Mouse (Mus musculus): ENCODE measurements around the gene Dcun1d1. TPM values are rescaled to one million over a fixed set of nuclear protein-coding genes. Genes with fewer than 3 reads are reported as not detected.

Gene Dcun1d1
- total and polyA plus RNA-seq, 3 experiments: 14.8 to 144 (median 136) TPM

DNA sequence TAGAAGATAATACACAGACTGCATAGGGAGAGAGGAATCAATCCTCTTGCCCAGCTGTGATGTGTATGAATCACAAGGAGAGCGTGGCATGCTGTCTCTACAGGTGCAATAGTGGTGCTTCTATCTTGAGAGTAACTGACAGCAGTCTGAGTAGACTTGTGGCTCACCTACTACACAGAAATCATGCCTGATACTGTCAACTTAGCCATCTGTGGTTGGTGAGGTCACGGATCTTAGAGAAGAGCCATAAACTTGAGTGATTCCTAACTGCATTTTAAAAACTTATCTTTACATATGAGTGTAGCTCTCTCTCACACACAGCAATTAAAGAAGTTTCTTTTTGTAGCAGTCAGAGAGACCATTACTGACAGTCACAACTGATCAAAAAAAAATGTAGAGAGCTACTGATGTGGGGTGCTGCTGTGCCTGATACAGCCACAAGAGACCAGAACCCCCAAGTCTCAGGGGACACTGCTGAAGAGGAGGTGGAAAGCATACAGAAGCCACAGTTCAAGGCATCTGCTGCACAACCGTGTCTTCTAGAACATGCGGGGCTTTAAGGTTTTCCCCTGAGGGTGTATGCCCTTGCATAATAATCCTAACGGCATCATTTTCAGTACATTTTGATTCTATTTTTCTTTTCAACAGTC, 36.6 kb downstream of the Dcun1d1 start:
- Histone ChIP-seq H3K36me3 (replicated peaks) (peaks cover 74% of the 10 kb centered on the region), H3K4me1 (ENCODE audit: insufficient read depth, low read depth, low read length) (peaks cover 4% of the 10 kb centered on the region), H3K9me3 (replicated peaks) (no peaks in the 10 kb centered on the region), H3K4me3 (ENCODE audit: low read depth, low read length) (no peak overlapping the region), H3K27me3 (ENCODE audit: insufficient read depth, low read length) (no peaks in the 10 kb centered on the region)
- TF ChIP-seq GATA1 (IDR thresholded peaks at IDR 0.05; ENCODE audit: borderline replicate concordance, low read length): no peak
- TF ChIP-seq POLR2AphosphoS5 (IDR thresholded peaks at IDR 0.05; ENCODE audit: insufficient replicate concordance, low read depth, low read length): no peak
- TF ChIP-seq GATA2 (IDR thresholded peaks at IDR 0.05; ENCODE audit: borderline replicate concordance, low read depth, low read length): no peak
- TF ChIP-seq TAL1 (conservative IDR thresholded peaks at IDR 0.05; ENCODE audit: low read depth, low read length): no peak
- TF ChIP-seq CTCF (IDR thresholded peaks at IDR 0.05; ENCODE audit: low read depth, low read length): no peak
- DNase-seq (ENCODE audit: low spot score) (no peak), ATAC-seq (ENCODE audit: extremely low read depth, insufficient number of reproducible peaks, low FRiP score, poor library complexity, severe bottlenecking) (no peak)

DNA sequence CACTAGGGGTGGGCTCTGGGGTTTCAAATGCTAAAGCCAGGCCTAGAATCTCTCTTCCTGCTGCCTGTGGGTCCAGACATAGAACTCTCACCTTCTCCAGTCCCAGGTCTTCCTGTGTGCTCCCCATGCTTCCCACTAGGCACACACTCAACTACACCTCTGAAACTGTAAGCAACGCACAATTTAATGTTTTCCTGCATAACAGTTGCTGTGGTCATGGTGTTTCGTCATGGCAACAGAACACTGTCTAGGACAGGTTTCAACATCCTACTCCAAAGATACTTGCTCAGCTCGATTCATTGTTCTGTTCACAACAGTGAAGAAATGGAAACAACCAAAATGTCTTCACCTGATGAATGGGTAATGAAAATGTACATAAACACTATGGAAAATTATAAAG, 38.1 kb downstream of the Dcun1d1 start:
- ATAC-seq (ENCODE audit: extremely low read depth, insufficient number of reproducible peaks, low FRiP score, poor library complexity, severe bottlenecking): no peak
- Histone ChIP-seq H3K27me3 (ENCODE audit: insufficient read depth, low read length) (no peaks in the 10 kb centered on the region), H3K36me3 (replicated peaks) (peaks cover 64% of the 10 kb centered on the region), H3K4me3 (ENCODE audit: low read depth, low read length) (no peak overlapping the region), H3K9me3 (replicated peaks) (no peaks in the 10 kb centered on the region), H3K4me1 (ENCODE audit: insufficient read depth, low read depth, low read length) (no peaks in the 10 kb centered on the region)
- TF ChIP-seq TAL1 (conservative IDR thresholded peaks at IDR 0.05; ENCODE audit: low read depth, low read length) (no peak), GATA1 (IDR thresholded peaks at IDR 0.05; ENCODE audit: borderline replicate concordance, low read length) (no peak), CTCF (IDR thresholded peaks at IDR 0.05; ENCODE audit: low read depth, low read length) (no peak), POLR2AphosphoS5 (IDR thresholded peaks at IDR 0.05; ENCODE audit: insufficient replicate concordance, low read depth, low read length) (no peak), GATA2 (IDR thresholded peaks at IDR 0.05; ENCODE audit: borderline replicate concordance, low read depth, low read length) (no peak)
- DNase-seq (ENCODE audit: low spot score): no peak

DNA sequence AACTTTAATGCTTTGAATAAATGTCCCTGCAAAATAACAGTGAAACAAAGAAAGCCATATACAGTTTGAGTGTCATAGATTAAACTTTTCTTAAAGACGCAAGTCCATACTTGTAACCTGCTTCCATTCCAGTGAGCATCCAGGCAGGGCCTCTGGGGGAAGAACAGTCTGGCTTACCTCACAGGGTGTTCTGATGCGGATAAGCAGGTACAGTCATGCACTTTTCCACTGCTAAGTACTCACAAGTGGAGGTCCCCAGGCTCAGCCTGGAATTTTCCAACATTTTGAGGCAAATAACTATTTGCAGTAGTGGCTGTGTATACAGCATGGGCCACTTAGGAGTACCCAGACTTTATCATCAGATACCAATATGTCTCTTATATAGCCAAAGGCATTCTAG, 39.3 kb downstream of the Dcun1d1 start:
- no peak for ATAC-seq (ENCODE audit: extremely low read depth, insufficient number of reproducible peaks, low FRiP score, poor library complexity, severe bottlenecking)

GRCm38 (mm10) chr3:35893156-35893555, 44.1 kb downstream of the Dcun1d1 start:
- Histone ChIP-seq H3K9me3 (replicated peaks) (no peaks in the 10 kb centered on the region), H3K4me3 (ENCODE audit: low read depth, low read length) (no peak overlapping the region), H3K36me3 (replicated peaks) (peaks cover 51% of the 10 kb centered on the region), H3K4me1 (ENCODE audit: insufficient read depth, low read depth, low read length) (no peaks in the 10 kb centered on the region), H3K27me3 (ENCODE audit: insufficient read depth, low read length) (no peaks in the 10 kb centered on the region)
- DNase-seq (ENCODE audit: low spot score) (no peak), ATAC-seq (ENCODE audit: extremely low read depth, insufficient number of reproducible peaks, low FRiP score, poor library complexity, severe bottlenecking) (no peak)
- no peak for TF ChIP-seq TAL1 (conservative IDR thresholded peaks at IDR 0.05; ENCODE audit: low read depth, low read length)
- TF ChIP-seq CTCF (IDR thresholded peaks at IDR 0.05; ENCODE audit: low read depth, low read length): no peak
- no peak for TF ChIP-seq GATA1 (IDR thresholded peaks at IDR 0.05; ENCODE audit: borderline replicate concordance, low read length)

More for the DNA sequence above, 39.3 kb downstream of the Dcun1d1 start:
- H3K4me3 ChIP-seq (ENCODE audit: low read depth, low read length): no peak overlapping the region
- DNase-seq (ENCODE audit: low spot score): no peak
- no peak for TF ChIP-seq GATA1 (IDR thresholded peaks at IDR 0.05; ENCODE audit: borderline replicate concordance, low read length)
- no peak for TF ChIP-seq CTCF (IDR thresholded peaks at IDR 0.05; ENCODE audit: low read depth, low read length)
- TF ChIP-seq TAL1 (conservative IDR thresholded peaks at IDR 0.05; ENCODE audit: low read depth, low read length): no peak
- no peak for TF ChIP-seq GATA2 (IDR thresholded peaks at IDR 0.05; ENCODE audit: borderline replicate concordance, low read depth, low read length)
- no peak for TF ChIP-seq POLR2AphosphoS5 (IDR thresholded peaks at IDR 0.05; ENCODE audit: insufficient replicate concordance, low read depth, low read length)
- H3K4me1 ChIP-seq (ENCODE audit: insufficient read depth, low read depth, low read length): no peaks in the 10 kb centered on the region
- H3K36me3 ChIP-seq (replicated peaks): peaks cover 59% of the 10 kb centered on the region
- H3K9me3 ChIP-seq (replicated peaks): no peaks in the 10 kb centered on the region
- H3K27me3 ChIP-seq (ENCODE audit: insufficient read depth, low read length): no peaks in the 10 kb centered on the region

DNA sequence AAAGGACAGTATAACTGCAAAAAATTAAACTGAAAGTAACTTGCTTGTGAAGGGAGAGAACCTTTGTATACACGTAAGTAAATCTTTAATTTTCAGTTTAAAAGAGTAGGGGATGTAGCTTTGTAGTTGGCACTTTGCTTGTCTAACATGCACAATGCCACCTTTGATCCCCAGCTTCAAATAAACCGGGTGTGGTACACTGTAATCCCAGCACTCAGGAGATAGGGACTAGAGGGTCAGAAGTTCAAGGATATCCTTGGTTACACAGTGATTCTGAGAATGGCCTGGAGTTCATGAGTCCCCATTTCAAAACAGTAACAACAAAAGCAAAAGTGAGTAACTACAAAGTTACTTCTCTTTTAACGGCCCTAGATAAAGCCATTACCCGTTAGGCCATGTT, 46.1 kb downstream of the Dcun1d1 start:
- H3K4me3 ChIP-seq (ENCODE audit: low read depth, low read length): no peak overlapping the region
- TF ChIP-seq GATA2 (IDR thresholded peaks at IDR 0.05; ENCODE audit: borderline replicate concordance, low read depth, low read length) (no peak), GATA1 (IDR thresholded peaks at IDR 0.05; ENCODE audit: borderline replicate concordance, low read length) (no peak), TAL1 (conservative IDR thresholded peaks at IDR 0.05; ENCODE audit: low read depth, low read length) (no peak), CTCF (IDR thresholded peaks at IDR 0.05; ENCODE audit: low read depth, low read length) (no peak), POLR2AphosphoS5 (IDR thresholded peaks at IDR 0.05; ENCODE audit: insufficient replicate concordance, low read depth, low read length) (no peak)
- H3K36me3 ChIP-seq (replicated peaks): peaks cover 58% of the 10 kb centered on the region
- no peaks in the 10 kb centered on the region for H3K4me1 ChIP-seq (ENCODE audit: insufficient read depth, low read depth, low read length)
- no peaks in the 10 kb centered on the region for H3K9me3 ChIP-seq (replicated peaks)
- no peak for DNase-seq (ENCODE audit: low spot score)
- no peaks in the 10 kb centered on the region for H3K27me3 ChIP-seq (ENCODE audit: insufficient read depth, low read length)
- ATAC-seq (ENCODE audit: extremely low read depth, insufficient number of reproducible peaks, low FRiP score, poor library complexity, severe bottlenecking): no peak

DNA sequence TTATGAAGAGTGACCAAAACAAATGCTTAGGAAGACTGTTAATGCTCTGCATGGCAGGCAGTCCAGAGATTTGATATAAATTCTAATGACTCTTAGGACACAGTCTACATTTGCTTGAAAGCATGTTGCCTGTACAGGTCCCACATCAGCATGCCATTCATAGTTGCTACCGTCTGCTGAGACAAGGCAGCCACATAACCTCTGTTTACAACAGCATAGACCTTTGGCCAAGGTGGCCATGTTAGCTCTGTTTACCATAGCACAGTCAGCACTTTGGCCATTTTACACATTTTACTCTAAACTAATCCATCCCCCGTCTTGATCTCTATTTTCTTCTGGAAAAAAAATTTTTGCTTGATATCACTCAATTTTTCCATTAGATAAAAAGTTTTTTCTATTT, 47.7 kb downstream of the Dcun1d1 start:
- ATAC-seq (ENCODE audit: extremely low read depth, insufficient number of reproducible peaks, low FRiP score, poor library complexity, severe bottlenecking) (no peak), DNase-seq (ENCODE audit: low spot score) (no peak)
- Histone ChIP-seq H3K4me1 (ENCODE audit: insufficient read depth, low read depth, low read length) (peaks cover 6% of the 10 kb centered on the region), H3K36me3 (replicated peaks) (peaks cover 61% of the 10 kb centered on the region), H3K27me3 (ENCODE audit: insufficient read depth, low read length) (no peaks in the 10 kb centered on the region), H3K4me3 (ENCODE audit: low read depth, low read length) (no peak overlapping the region), H3K9me3 (replicated peaks) (no peaks in the 10 kb centered on the region)
- TF ChIP-seq GATA2 (IDR thresholded peaks at IDR 0.05; ENCODE audit: borderline replicate concordance, low read depth, low read length): no peak
- TF ChIP-seq GATA1 (IDR thresholded peaks at IDR 0.05; ENCODE audit: borderline replicate concordance, low read length): no peak
- TF ChIP-seq POLR2AphosphoS5 (IDR thresholded peaks at IDR 0.05; ENCODE audit: insufficient replicate concordance, low read depth, low read length): no peak
- no peak for TF ChIP-seq TAL1 (conservative IDR thresholded peaks at IDR 0.05; ENCODE audit: low read depth, low read length)

All from G1E (cell line).